In genomic region chr3:134718620-134719019, GRCm38 (mm10) we compare ENCODE assay signal across 15 mouse cellular contexts.
DNase-seq lines count a peak whose midpoint lies in the region; TF ChIP-seq lines count a peak whose summit lies in the region.
"Had no signal": no experiment of that assay in that cellular context is flagged by ENCODE, and none has a peak within 500 bp of the region (broad histone marks: within the 10 kb centered on the region; RNA-seq: fewer than 3 reads in every experiment).

No protein-coding gene starts in this region.

- H3K36me3 ChIP-seq in kidney, adult 2 months (ENCODE audit: control insufficient read depth, insufficient read depth, low read length): no peaks in the 10 kb centered on the region
- H3K36me3 ChIP-seq: embryonic facial prominence, embryonic 12.5 days; heart, embryonic 12.5 days; hindbrain, embryonic 12.5 days; limb, embryonic 15.5 days had no signal

- H3K27me3 ChIP-seq in kidney, adult 2 months (replicated peaks; ENCODE audit: control insufficient read depth, insufficient read depth, low read length): no peaks in the 10 kb centered on the region
- H3K27me3 ChIP-seq: embryonic facial prominence, embryonic 12.5 days; forebrain, embryonic 13.5 days; heart, embryonic 12.5 days; hindbrain, embryonic 12.5 days; limb, embryonic 15.5 days had no signal

- no peak for TF ChIP-seq POLR2A in kidney, adult 2 months (IDR thresholded peaks at IDR 0.05; ENCODE audit: low read depth, low read length)
- TF ChIP-seq POLR2A in bone marrow, adult 2 months (IDR thresholded peaks at IDR 0.05; ENCODE audit: borderline replicate concordance, control insufficient read depth, low read depth, low read length): no peak

- H3K27ac ChIP-seq in kidney, adult 2 months (ENCODE audit: insufficient read depth, low read depth, low read length): no peak overlapping the region
- no peak overlapping the region for H3K27ac ChIP-seq in bone marrow, adult 2 months (ENCODE audit: control insufficient read depth, insufficient read depth, low read depth, low read length, poor library complexity)
- H3K27ac ChIP-seq: embryonic facial prominence, embryonic 12.5 days; forebrain, embryonic 13.5 days; hindbrain, embryonic 12.5 days; limb, embryonic 15.5 days had no signal

- WGBS in kidney, adult 2 months: 40% methylated on average over 2 of the region's 2 CpGs
- 19% methylated on average over 2 of the region's 2 CpGs for WGBS in bone marrow, adult 2 months

- DNase-seq in kidney, adult 2 months: no peak
- no peak for DNase-seq in kidney, postnatal 10 days
- DNase-seq in 416B (ENCODE audit: low read depth): peak; percentile 66
- peak; percentile 29 to 30 for DNase-seq in B cell, adult 2 months
- no peak for DNase-seq in yolk sac, embryonic 10.5 days (ENCODE audit: low spot score)
- DNase-seq in right cerebral cortex, postnatal 36 days (ENCODE audit: low spot score in 2 of 2): no peak
- DNase-seq: gastrocnemius, postnatal 14 days; kidney, adult 9 months; lung, postnatal 4 days had no signal

- TF ChIP-seq CTCF in kidney, adult 2 months (conservative IDR thresholded peaks at IDR 0.05; ENCODE audit: insufficient read depth, insufficient read length, low read depth, low read length): peak; percentile 45
- TF ChIP-seq CTCF in bone marrow, adult 2 months (IDR thresholded peaks at IDR 0.05; ENCODE audit: control insufficient read depth, insufficient read depth, low read length): 0 out of 2 replicates have a peak, but pooled peaks have one; percentile 8

- H3K4me1 ChIP-seq in kidney, adult 2 months (ENCODE audit: control insufficient read depth, insufficient read depth, low read length): no peaks in the 10 kb centered on the region
- H3K4me1 ChIP-seq in bone marrow, adult 2 months (ENCODE audit: control insufficient read depth, insufficient read depth, low read length): no peaks in the 10 kb centered on the region
- H3K4me1 ChIP-seq: forebrain, embryonic 13.5 days; heart, embryonic 12.5 days; hindbrain, embryonic 12.5 days; limb, embryonic 15.5 days had no signal

- no peak overlapping the region for H3K4me3 ChIP-seq in kidney, adult 2 months (ENCODE audit: insufficient read depth, low read depth, low read length)
- H3K4me3 ChIP-seq in bone marrow, adult 2 months (replicated peaks; ENCODE audit: control insufficient read depth, low read depth, low read length): no peak overlapping the region
- H3K4me3 ChIP-seq: embryonic facial prominence, embryonic 12.5 days; forebrain, embryonic 13.5 days; heart, embryonic 12.5 days; hindbrain, embryonic 12.5 days; limb, embryonic 15.5 days had no signal

Comparison
In these comparisons a context has a peak if more than half of its experiments do, and no peak if none do; other contexts are left out.
1. DNase-seq: peak in 416B (single experiment) and B cell, adult 2 months (2 of 2); none in kidney, adult 2 months (single experiment), kidney, postnatal 10 days (single experiment), yolk sac, embryonic 10.5 days (single experiment) and right cerebral cortex, postnatal 36 days (0 of 2).